Mouse (Mus musculus) E14TG2a.4 (cell line): ENCODE data around the gene Usp15.

Source experiments
- H3K27me3 ChIP-seq: 2 replicates; pipeline ENCODE4 v1.6.1; 2014; ENCODE audit warnings: low read length, control low read depth; ENCODE audit not compliant: insufficient read depth
- H3K36me3 ChIP-seq: 2 replicates; pipeline ENCODE4 v1.6.1; 2014; ENCODE audit warnings: low read length, control low read depth; ENCODE audit not compliant: insufficient read depth
- H3K4me1 ChIP-seq: replicated peaks from 2 replicates; pipeline ENCODE4 v1.6.1; 2014; ENCODE audit warnings: low read depth, low read length, control low read depth
- H3K4me3 ChIP-seq: replicated peaks from 2 replicates; pipeline ENCODE4 v1.5.1; 2014; ENCODE audit warnings: mild to moderate bottlenecking, low read length
- H3K9me3 ChIP-seq: 2 replicates; pipeline ENCODE4 v1.6.1; 2014; ENCODE audit warnings: low read length, control low read depth
- CTCF ChIP-seq: conservative IDR thresholded peaks from 2 replicates; pipeline ENCODE4 v1.5.1; 2014; ENCODE audit warnings: low read length
- NANOG ChIP-seq: IDR thresholded peaks from 2 replicates; pipeline ENCODE4 v1.6.1; 2014; ENCODE audit warnings: borderline replicate concordance, low read length, mixed read lengths
- POU5F1 ChIP-seq: IDR thresholded peaks from 2 replicates; pipeline ENCODE4 v1.6.1; 2014; ENCODE audit warnings: low read length, borderline replicate concordance

Gene Usp15

DNA sequence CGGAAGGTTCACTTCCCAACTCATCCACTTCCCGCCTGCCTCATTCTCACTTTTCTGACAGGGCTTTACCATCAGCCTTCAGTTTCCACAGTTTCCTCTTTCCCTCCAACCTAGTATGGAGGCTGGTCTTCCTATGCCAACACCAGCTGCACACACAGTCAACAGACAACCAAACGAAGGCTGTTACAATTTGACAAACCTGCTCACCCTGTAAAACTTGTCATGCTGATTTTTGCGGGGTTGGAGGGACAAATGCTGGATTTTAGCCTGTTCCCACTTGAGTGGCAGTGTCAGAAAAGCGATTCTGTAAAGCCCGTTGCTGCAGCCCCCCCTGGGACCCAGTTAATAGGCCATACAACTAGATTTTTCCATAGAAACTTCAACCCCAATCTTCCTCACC, 9.5 kb downstream of the Usp15 start:
- no peaks in the 10 kb centered on the region for H3K27me3 ChIP-seq
- peaks cover 14% of the 10 kb centered on the region for H3K36me3 ChIP-seq
- no peaks in the 10 kb centered on the region for H3K9me3 ChIP-seq
- H3K4me1 ChIP-seq: peaks cover 23% of the 10 kb centered on the region
- no peak overlapping the region for H3K4me3 ChIP-seq
- TF ChIP-seq POU5F1: no peak
- TF ChIP-seq CTCF: no peak
- TF ChIP-seq NANOG: no peak

DNA sequence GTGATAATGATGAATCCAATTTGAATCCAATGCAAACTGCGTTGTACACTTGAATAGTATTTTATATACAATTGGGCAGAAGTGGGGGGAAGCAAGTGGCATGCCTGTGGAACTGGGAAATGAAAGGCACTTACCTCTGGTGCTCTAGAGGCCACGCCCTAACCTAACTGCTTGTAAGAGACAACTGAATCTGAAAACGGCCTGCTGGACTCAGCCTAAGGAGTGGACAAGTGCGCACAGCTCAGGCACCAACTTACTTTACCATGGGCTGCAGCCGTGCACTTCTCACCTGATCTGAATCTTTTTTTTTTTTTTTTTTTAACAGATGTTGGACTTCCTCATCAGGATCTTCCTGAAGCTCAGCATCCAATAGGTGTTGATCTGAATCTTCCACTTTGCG, 10.9 kb downstream of the Usp15 start:
- Histone ChIP-seq H3K4me3 (no peak overlapping the region), H3K9me3 (no peaks in the 10 kb centered on the region), H3K27me3 (no peaks in the 10 kb centered on the region), H3K4me1 (peaks cover 19% of the 10 kb centered on the region), H3K36me3 (peaks cover 22% of the 10 kb centered on the region)
- TF ChIP-seq POU5F1: no peak

DNA sequence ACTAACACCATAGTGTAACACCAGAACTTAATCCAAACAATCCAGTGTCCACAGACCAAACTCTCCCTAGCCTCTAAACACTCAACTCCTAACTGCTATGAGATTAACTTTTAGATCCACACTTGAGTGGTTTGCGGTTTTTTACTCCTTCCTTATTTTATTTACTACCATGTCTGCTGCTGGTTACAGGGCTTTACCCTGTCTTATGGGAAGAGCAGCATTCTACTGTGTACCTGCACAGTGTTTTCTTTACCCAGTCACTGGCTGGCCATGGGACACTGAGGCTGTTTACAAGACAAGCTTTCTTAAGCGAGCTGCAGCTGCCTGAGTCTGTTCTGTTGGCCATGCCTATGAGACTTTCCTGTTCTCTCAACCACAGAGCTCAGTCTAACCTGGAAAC, 13.1 kb downstream of the Usp15 start:
- Histone ChIP-seq H3K4me3 (no peak overlapping the region), H3K4me1 (peaks cover 19% of the 10 kb centered on the region), H3K36me3 (peaks cover 42% of the 10 kb centered on the region), H3K27me3 (no peaks in the 10 kb centered on the region), H3K9me3 (no peaks in the 10 kb centered on the region)
- TF ChIP-seq POU5F1 (no peak), CTCF (no peak), NANOG (no peak)

DNA sequence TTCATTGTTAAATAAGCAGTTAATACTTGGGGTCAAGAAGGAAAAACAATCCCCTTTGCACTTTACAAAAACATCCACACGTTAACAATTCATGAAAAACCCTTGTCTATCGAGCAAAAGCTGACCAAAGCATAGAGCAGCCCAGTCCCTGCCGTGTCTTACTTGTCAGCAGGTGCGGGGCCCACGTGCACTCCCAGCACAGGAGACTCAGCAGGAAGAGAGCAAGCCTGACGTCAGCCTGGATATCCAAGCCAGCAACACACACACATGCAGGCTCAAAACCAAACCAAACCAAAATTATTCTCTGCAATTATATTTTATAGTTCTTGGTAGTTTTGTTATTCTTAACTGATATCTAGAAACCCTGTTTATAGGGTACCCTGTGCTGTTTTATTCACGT, 13.6 kb downstream of the Usp15 start:
- H3K27me3 ChIP-seq: no peaks in the 10 kb centered on the region
- peaks cover 47% of the 10 kb centered on the region for H3K36me3 ChIP-seq
- no peaks in the 10 kb centered on the region for H3K9me3 ChIP-seq
- no peak overlapping the region for H3K4me3 ChIP-seq
- peaks cover 19% of the 10 kb centered on the region for H3K4me1 ChIP-seq
- no peak for TF ChIP-seq NANOG
- TF ChIP-seq POU5F1: no peak
- no peak for TF ChIP-seq CTCF

DNA sequence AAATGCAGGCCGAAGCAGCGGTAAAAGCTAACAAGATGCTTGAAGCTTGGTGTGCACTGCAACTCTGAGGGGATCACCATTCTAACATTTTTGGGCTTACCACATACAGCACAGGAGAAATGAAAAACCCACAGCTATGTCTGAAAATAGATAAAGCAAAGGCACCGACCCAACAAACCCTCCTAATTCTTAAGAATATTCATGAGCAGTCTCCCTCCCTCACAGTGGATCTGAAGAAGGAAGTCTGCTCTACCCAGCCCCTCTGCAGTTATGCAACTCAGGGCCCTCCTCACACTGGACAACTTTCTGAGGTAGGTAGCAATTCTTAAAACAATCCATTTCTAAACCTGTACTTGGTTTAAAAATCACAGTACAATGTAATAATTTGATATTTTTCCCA, 14.4 kb downstream of the Usp15 start:
- peaks cover 55% of the 10 kb centered on the region for H3K36me3 ChIP-seq
- TF ChIP-seq NANOG (no peak), POU5F1 (no peak), CTCF (no peak)
- peaks cover 18% of the 10 kb centered on the region for H3K4me1 ChIP-seq
- H3K9me3 ChIP-seq: no peaks in the 10 kb centered on the region
- H3K4me3 ChIP-seq: no peak overlapping the region
- H3K27me3 ChIP-seq: no peaks in the 10 kb centered on the region

DNA sequence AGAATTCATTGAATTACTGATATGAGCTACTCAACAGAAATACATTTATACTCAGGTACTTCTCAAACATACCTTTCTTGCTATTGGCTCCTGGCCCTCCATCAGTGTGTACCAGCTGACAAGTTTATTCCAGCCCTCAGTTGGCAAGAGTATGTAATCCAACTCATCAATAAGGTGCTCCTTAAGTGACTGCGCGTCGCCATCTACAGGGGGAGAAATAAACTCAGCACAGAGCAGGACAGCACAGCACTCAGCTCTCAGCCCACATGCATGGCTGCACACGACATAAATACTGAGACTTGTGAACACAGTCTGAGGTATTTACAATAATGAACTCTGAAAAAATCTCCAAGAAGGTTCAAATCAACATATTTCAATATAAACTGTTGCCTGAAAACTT, 21.0 kb downstream of the Usp15 start:
- Histone ChIP-seq H3K9me3 (no peaks in the 10 kb centered on the region), H3K27me3 (no peaks in the 10 kb centered on the region), H3K4me3 (no peak overlapping the region), H3K36me3 (peaks cover 79% of the 10 kb centered on the region), H3K4me1 (no peaks in the 10 kb centered on the region)
- TF ChIP-seq NANOG: no peak
- no peak for TF ChIP-seq CTCF
- no peak for TF ChIP-seq POU5F1

DNA sequence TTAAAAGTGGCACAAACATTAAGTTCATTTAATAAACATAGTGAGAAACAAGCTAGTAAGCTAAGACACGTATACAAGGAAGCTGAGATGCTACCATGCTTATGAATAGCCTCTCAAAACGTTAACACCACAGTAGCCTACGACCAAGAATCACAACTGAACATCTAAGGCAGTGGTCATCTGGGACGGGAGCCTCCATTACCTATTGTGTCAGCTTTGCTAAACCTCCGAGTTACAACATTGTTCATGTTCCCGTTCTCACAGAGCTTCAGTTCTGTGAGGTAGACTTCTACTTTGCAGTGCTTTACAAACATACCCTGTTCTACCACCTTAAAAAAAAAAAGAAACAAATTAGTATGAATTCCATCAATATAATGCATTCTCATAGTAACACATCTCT, 25.9 kb downstream of the Usp15 start:
- no peak for TF ChIP-seq CTCF
- no peak for TF ChIP-seq POU5F1
- TF ChIP-seq NANOG: no peak
- Histone ChIP-seq H3K36me3 (peaks cover 72% of the 10 kb centered on the region), H3K9me3 (no peaks in the 10 kb centered on the region)

DNA sequence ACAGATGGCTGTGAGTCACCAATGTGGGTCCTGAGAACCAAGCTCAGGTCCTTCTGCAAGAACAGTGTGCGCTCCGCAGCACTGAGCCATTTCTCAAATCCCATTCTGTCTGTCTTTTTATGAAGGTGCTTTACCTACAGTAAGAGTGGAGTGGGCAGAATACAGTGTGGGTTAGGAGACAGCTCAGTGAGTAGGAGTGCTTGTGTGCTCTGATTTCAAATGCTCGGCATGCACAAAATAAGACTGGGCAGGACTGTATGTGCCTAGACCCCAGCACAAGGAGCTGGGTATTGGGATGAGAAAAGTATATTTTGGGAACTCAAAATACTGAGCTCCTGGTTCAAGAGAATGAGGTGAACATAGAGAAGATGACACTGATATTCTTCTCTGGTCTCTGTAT, 31.3 kb downstream of the Usp15 start:
- Histone ChIP-seq H3K9me3 (no peaks in the 10 kb centered on the region), H3K27me3 (no peaks in the 10 kb centered on the region), H3K36me3 (peaks cover 60% of the 10 kb centered on the region), H3K4me1 (no peaks in the 10 kb centered on the region), H3K4me3 (no peak overlapping the region)
- TF ChIP-seq POU5F1 (no peak), CTCF (no peak), NANOG (no peak)

More for the DNA sequence above, 25.9 kb downstream of the Usp15 start:
- Histone ChIP-seq H3K4me1 (no peaks in the 10 kb centered on the region), H3K27me3 (no peaks in the 10 kb centered on the region), H3K4me3 (no peak overlapping the region)

DNA sequence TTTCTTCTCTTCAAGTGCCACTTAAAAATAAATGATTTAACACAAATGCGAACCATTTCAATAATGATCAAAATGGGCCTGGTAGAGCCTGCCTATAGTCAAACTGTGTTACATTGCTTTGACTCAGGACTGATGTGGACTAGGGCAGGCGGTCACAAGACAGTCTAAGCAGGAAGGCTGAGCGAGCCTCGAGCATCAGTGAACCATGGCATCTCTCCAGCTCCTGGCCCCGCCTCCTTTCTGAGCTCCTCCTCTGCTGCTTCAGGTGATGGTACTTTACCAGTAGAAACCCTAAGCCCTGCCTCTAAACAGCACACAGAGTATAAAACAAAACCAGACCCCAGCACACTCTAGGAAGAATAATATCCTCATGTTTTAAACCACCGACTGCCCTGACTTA, 36.3 kb downstream of the Usp15 start:
- H3K4me1 ChIP-seq: no peaks in the 10 kb centered on the region
- H3K4me3 ChIP-seq: no peak overlapping the region
- H3K36me3 ChIP-seq: peaks cover 56% of the 10 kb centered on the region
- H3K27me3 ChIP-seq: no peaks in the 10 kb centered on the region
- TF ChIP-seq POU5F1 (no peak), CTCF (no peak), NANOG (no peak)
- H3K9me3 ChIP-seq: no peaks in the 10 kb centered on the region

DNA sequence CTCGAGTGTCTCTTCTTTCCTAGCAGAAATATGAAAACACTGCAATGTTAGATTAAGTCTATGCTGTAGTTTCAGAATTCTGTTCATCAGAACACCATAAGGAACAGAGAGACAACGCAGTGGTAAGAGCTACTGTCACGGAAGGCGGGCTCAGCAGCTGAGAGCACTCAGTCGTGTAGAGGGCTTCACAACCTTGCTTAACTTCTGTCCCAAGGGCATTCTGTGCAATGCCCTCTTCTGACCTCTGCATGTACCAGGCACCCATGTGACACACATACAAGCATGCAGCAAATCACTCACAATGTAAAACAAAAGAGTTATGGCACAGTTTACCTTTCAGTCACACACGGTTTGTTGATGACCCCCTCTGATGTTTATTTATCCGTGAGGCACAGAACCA, 37.5 kb downstream of the Usp15 start:
- peaks cover 5% of the 10 kb centered on the region; the same call in 1 of the 2 replicates for H3K4me1 ChIP-seq
- no peaks in the 10 kb centered on the region for H3K9me3 ChIP-seq
- H3K27me3 ChIP-seq: no peaks in the 10 kb centered on the region
- peaks cover 59% of the 10 kb centered on the region for H3K36me3 ChIP-seq
- no peak overlapping the region for H3K4me3 ChIP-seq
- TF ChIP-seq CTCF (no peak), POU5F1 (no peak), NANOG (no peak)
